Comparison of ENCODE assay signal across 35 mouse cellular contexts in genomic region chr9:78474771-78475382, GRCm38 (mm10). TPM values are rescaled to one million over a fixed set of nuclear protein-coding genes. Genes with fewer than 3 reads are reported as not detected.
DNase-seq lines count a peak whose midpoint lies in the region; ATAC-seq and TF ChIP-seq lines count a peak whose summit lies in the region.
"Had no signal": no experiment of that assay in that cellular context is flagged by ENCODE, and none has a peak within 500 bp of the region (broad histone marks: within the 10 kb centered on the region; RNA-seq: fewer than 3 reads in every experiment).

No protein-coding gene starts in this region.

- no peak for TF ChIP-seq RAD21 in MEL (IDR thresholded peaks at IDR 0.05; ENCODE audit: low read depth, low read length)

- TF ChIP-seq CTCF in liver, postnatal 0 days (IDR thresholded peaks at IDR 0.05; ENCODE audit: low read depth) = no peak
- TF ChIP-seq CTCF in MEL (IDR thresholded peaks at IDR 0.05 in 2 of 3, conservative IDR thresholded peaks at IDR 0.05 in 1 of 3; ENCODE audit: control insufficient read depth in 1 of 3, insufficient read depth in 1 of 3, low read depth in 2 of 3, low read length in 3 of 3, poor library complexity in 1 of 3, severe bottlenecking in 1 of 3) = no peak

- WGBS in liver, embryonic 15.5 days (ENCODE audit: insufficient replicate concordance) = 78% methylated on average over 5 of the region's 5 CpGs
- 78% methylated on average over 5 of the region's 5 CpGs for WGBS in liver, postnatal 0 days (ENCODE audit: insufficient replicate concordance)

- H3K4me3 ChIP-seq in liver, embryonic 15.5 days (replicated peaks) = no peak overlapping the region
- no peak overlapping the region for H3K4me3 ChIP-seq in liver, postnatal 0 days (ENCODE audit: low read depth, low read length)
- H3K4me3 ChIP-seq in MEL (ENCODE audit: control insufficient read depth in 1 of 2, insufficient read depth in 1 of 2, low read depth in 2 of 2, low read length in 2 of 2) = no peak overlapping the region
- H3K4me3 ChIP-seq: embryonic facial prominence, embryonic 12.5 days; erythroblast, embryonic 14.5 days; heart, adult 2 months; heart, embryonic 12.5 days; hindbrain, embryonic 13.5 days; lung, embryonic 15.5 days; midbrain, embryonic 12.5 days had no signal

- peaks cover 87% of the 10 kb centered on the region for H3K36me3 ChIP-seq in liver, embryonic 15.5 days (replicated peaks)
- peaks cover 67% of the 10 kb centered on the region for H3K36me3 ChIP-seq in liver, postnatal 0 days (replicated peaks; ENCODE audit: insufficient read depth, low read length)
- H3K36me3 ChIP-seq in MEL (ENCODE audit: control insufficient read depth in 1 of 2, insufficient read depth in 2 of 2, low read length in 2 of 2) = peaks cover 9 to 12% of the 10 kb centered on the region in 2 experiments

- H3K9ac ChIP-seq in liver, embryonic 15.5 days = no peak overlapping the region
- H3K9ac ChIP-seq in liver, postnatal 0 days (replicated peaks) = no peak overlapping the region
- H3K9ac ChIP-seq in MEL (ENCODE audit: control insufficient read depth, low read depth, low read length, poor library complexity, severe bottlenecking) = no peak overlapping the region
- H3K9ac ChIP-seq: embryonic facial prominence, embryonic 12.5 days; heart, embryonic 12.5 days; hindbrain, embryonic 13.5 days; liver, embryonic 14.5 days; lung, embryonic 15.5 days; midbrain, embryonic 12.5 days had no signal

- H3K9me3 ChIP-seq in liver, embryonic 15.5 days (replicated peaks) = no peaks in the 10 kb centered on the region
- no peaks in the 10 kb centered on the region for H3K9me3 ChIP-seq in liver, postnatal 0 days (ENCODE audit: low read length)
- H3K9me3 ChIP-seq in MEL (replicated peaks; ENCODE audit: insufficient read depth, low read length) = no peaks in the 10 kb centered on the region
- H3K9me3 ChIP-seq: embryonic facial prominence, embryonic 12.5 days; heart, embryonic 12.5 days; hindbrain, embryonic 13.5 days; lung, embryonic 15.5 days; midbrain, embryonic 12.5 days had no signal

- H3K27me3 ChIP-seq in liver, embryonic 15.5 days = no peaks in the 10 kb centered on the region
- no peaks in the 10 kb centered on the region for H3K27me3 ChIP-seq in liver, postnatal 0 days (ENCODE audit: insufficient read depth, low read length)
- H3K27me3 ChIP-seq in MEL (ENCODE audit: control insufficient read depth in 1 of 2, insufficient read depth in 2 of 2, low read length in 2 of 2) = no peaks in the 10 kb centered on the region
- H3K27me3 ChIP-seq: embryonic facial prominence, embryonic 12.5 days; heart, embryonic 12.5 days; hindbrain, embryonic 13.5 days; lung, embryonic 15.5 days; midbrain, embryonic 12.5 days had no signal

- H3K4me1 ChIP-seq in liver, embryonic 15.5 days (replicated peaks) = peaks cover 20% of the 10 kb centered on the region
- H3K4me1 ChIP-seq in liver, postnatal 0 days (ENCODE audit: insufficient read depth) = no peaks in the 10 kb centered on the region
- no peaks in the 10 kb centered on the region for H3K4me1 ChIP-seq in MEL (ENCODE audit: control insufficient read depth in 1 of 2, insufficient read depth in 2 of 2, low read length in 2 of 2)

- H3K27ac ChIP-seq in liver, embryonic 15.5 days (replicated peaks) = 0 out of 2 replicates have a peak overlapping the region, but pooled peaks have one; percentile 24
- H3K27ac ChIP-seq in liver, postnatal 0 days (ENCODE audit: low read depth) = no peak overlapping the region
- no peak overlapping the region for H3K27ac ChIP-seq in MEL (ENCODE audit: control insufficient read depth, low read depth, low read length)
- H3K27ac ChIP-seq: embryonic facial prominence, embryonic 12.5 days; heart, adult 2 months; hindbrain, embryonic 13.5 days; liver, embryonic 14.5 days; lung, embryonic 15.5 days; midbrain, embryonic 12.5 days; stomach, postnatal 0 days had no signal

- DNase-seq in liver, postnatal 0 days = no peak
- peak; percentile 42 for DNase-seq in 416B (ENCODE audit: low read depth)
- DNase-seq in MEL (ENCODE audit: low read depth, low spot score) = peak; percentile 62
- DNase-seq in induced T-regulatory cell, adult 2 months (ENCODE audit: low read depth) = peak; percentile 33
- DNase-seq in cerebellum, postnatal 10 days = no peak
- no peak for DNase-seq in testis, postnatal 10 days (ENCODE audit: low spot score)
- DNase-seq: adrenal gland, postnatal 36 days; cerebellum, adult 18-20 months; cerebellum, postnatal 14 days; heart, adult 2 months; heart, postnatal 4 days; kidney, adult 11 months; layer of hippocampus, postnatal 36 days; left cerebral cortex, postnatal 4 days; lung, postnatal 36 days; right cerebral cortex, adult 18-20 months; right cerebral cortex, postnatal 4 days; thymus, adult 2 months; thymus, postnatal 36 days had no signal

- TF ChIP-seq EP300 in liver, postnatal 0 days (IDR thresholded peaks at IDR 0.05; ENCODE audit: low read depth) = no peak
- no peak for TF ChIP-seq EP300 in MEL (IDR thresholded peaks at IDR 0.05; ENCODE audit: low read depth in 1 of 2, low read length in 2 of 2)

- no peak overlapping the region for H3K4me2 ChIP-seq in liver, embryonic 15.5 days
- H3K4me2 ChIP-seq in liver, postnatal 0 days (ENCODE audit: low read depth, low read length) = no peak overlapping the region
- H3K4me2 ChIP-seq: embryonic facial prominence, embryonic 12.5 days; heart, embryonic 12.5 days; hindbrain, embryonic 13.5 days; lung, embryonic 15.5 days; midbrain, embryonic 12.5 days had no signal

- no peak for ATAC-seq in liver, embryonic 15.5 days (ENCODE audit: insufficient read depth)
- ATAC-seq in liver, postnatal 0 days = no peak
- ATAC-seq: CD4-positive, CD25-positive, alpha-beta regulatory T cell, adult 4 months; forebrain, embryonic 16.5 days had no signal

- no peak; a peak in 1 of 4 replicates for TF ChIP-seq POLR2A in MEL (IDR thresholded peaks at IDR 0.05; ENCODE audit: control insufficient read depth in 1 of 2, insufficient read depth in 1 of 2, low read depth in 1 of 2, low read length in 2 of 2, poor library complexity in 1 of 2)

- H3K79me2 ChIP-seq in MEL (ENCODE audit: control insufficient read depth, insufficient read depth, low read length, poor library complexity) = peaks cover 14% of the 10 kb centered on the region

TF ChIP-seq in MEL, 35 proteins besides CTCF, POLR2A, EP300 and RAD21:
- no peak for TF ChIP-seq TCF12 (IDR thresholded peaks at IDR 0.05; ENCODE audit: low read depth, low read length)
- no peak for TF ChIP-seq ETS1 (IDR thresholded peaks at IDR 0.05; ENCODE audit: low read depth, low read length)
- no peak for TF ChIP-seq NELFE (IDR thresholded peaks at IDR 0.05; ENCODE audit: low read depth, low read length)
- TF ChIP-seq MYC (IDR thresholded peaks at IDR 0.05; ENCODE audit: low read depth, low read length) = no peak
- no peak for TF ChIP-seq GATA1 (IDR thresholded peaks at IDR 0.05; ENCODE audit: low read depth, low read length)
- TF ChIP-seq CHD2 (IDR thresholded peaks at IDR 0.05; ENCODE audit: low read length) = no peak
- no peak for TF ChIP-seq POLR2AphosphoS2 (IDR thresholded peaks at IDR 0.05; ENCODE audit: low read length)
- no peak for TF ChIP-seq SMC3 (IDR thresholded peaks at IDR 0.05; ENCODE audit: low read depth, low read length)
- TF ChIP-seq HCFC1 (IDR thresholded peaks at IDR 0.05; ENCODE audit: low read depth, low read length) = no peak
- no peak for TF ChIP-seq USF1 (IDR thresholded peaks at IDR 0.05; ENCODE audit: low read depth, low read length)
- TF ChIP-seq BHLHE40 (IDR thresholded peaks at IDR 0.05; ENCODE audit: borderline replicate concordance, low read depth, low read length) = no peak
- no peak for TF ChIP-seq E2F4 (IDR thresholded peaks at IDR 0.05; ENCODE audit: borderline replicate concordance, low read depth, low read length)
- TF ChIP-seq UBTF (IDR thresholded peaks at IDR 0.05; ENCODE audit: borderline replicate concordance, insufficient read depth, low read depth, low read length) = no peak
- TF ChIP-seq TBP (IDR thresholded peaks at IDR 0.05; ENCODE audit: low read depth, low read length) = no peak
- TF ChIP-seq POLR2AphosphoS5 (IDR thresholded peaks at IDR 0.05; ENCODE audit: borderline replicate concordance, low read depth, low read length) = no peak; the same call in 1 of the 2 replicates
- TF ChIP-seq MAZ (IDR thresholded peaks at IDR 0.05; ENCODE audit: low read depth, low read length) = no peak
- TF ChIP-seq ZC3H11A (IDR thresholded peaks at IDR 0.05; ENCODE audit: low read depth, low read length) = no peak
- TF ChIP-seq TAL1 (IDR thresholded peaks at IDR 0.05; ENCODE audit: low read length) = no peak
- no peak for TF ChIP-seq ELF1 (IDR thresholded peaks at IDR 0.05; ENCODE audit: low read depth, low read length)

RNA-seq across cellular contexts. Expression of gene Eef1a1, which starts 14.1 kb away (rescaled TPM):
- polyA plus RNA-seq in liver, embryonic 15.5 days (2015; fragmentation: Nextera tagmentation; extraction: Ambion mirVana) = 2,003 and 2,036 TPM in 2 replicates
- 1,946 and 1,972 TPM in 2 replicates for polyA plus RNA-seq in liver, postnatal 0 days (2015; fragmentation: Nextera tagmentation; extraction: Ambion mirVana)
- total RNA-seq in MEL (2012; rRNA removed) = 11,891 and 13,182 TPM in 2 replicates
- polyA plus RNA-seq in MEL (2012; ENCODE audit: insufficient read depth in 1 of 2, insufficient read length in 2 of 2, low read depth in 1 of 2, low replicate concordance in 2 of 2, missing spikeins in 1 of 2) = over 10,000 TPM; 11,701 to 60,504 TPM

RNA-seq across cellular contexts. Expression of gene Gm17324, which starts 26.3 kb away (rescaled TPM):
- 0.45 and 0.68 TPM in 2 replicates for polyA plus RNA-seq in liver, embryonic 15.5 days (2015; fragmentation: Nextera tagmentation; extraction: Ambion mirVana)
- polyA plus RNA-seq in liver, postnatal 0 days (2015; fragmentation: Nextera tagmentation; extraction: Ambion mirVana) = 0.70 and 0.75 TPM in 2 replicates
- total RNA-seq in MEL (2012; rRNA removed) = 1.0 and 1.8 TPM in 2 replicates
- under 1 TPM in 1 of 2 experiments, not detected in 1; 0.36 TPM for polyA plus RNA-seq in MEL (2012; ENCODE audit: insufficient read depth in 1 of 2, insufficient read length in 2 of 2, low read depth in 1 of 2, low replicate concordance in 2 of 2, missing spikeins in 1 of 2)
- total RNA-seq: adrenal gland, adult 18-20 months; gastrocnemius, adult 8-10 months; heart, adult 2 months; heart, postnatal 4 days; megakaryocyte, adult 5-6 weeks had no signal
- polyA plus RNA-seq: heart, adult 2 months; large intestine, adult 2 months; spleen, adult 2 months had no signal

RNA-seq across cellular contexts. Expression of gene Mto1, which starts 26.9 kb away (rescaled TPM):
- polyA plus RNA-seq in liver, embryonic 15.5 days (2015; fragmentation: Nextera tagmentation; extraction: Ambion mirVana) = 19.6 and 19.8 TPM in 2 replicates
- polyA plus RNA-seq in liver, postnatal 0 days (2015; fragmentation: Nextera tagmentation; extraction: Ambion mirVana) = 10.9 and 11.5 TPM in 2 replicates
- total RNA-seq in MEL (2012; rRNA removed) = 28.7 and 32.3 TPM in 2 replicates
- 10 to 100 TPM in 1 of 2 experiments, not detected in 1; 27.7 TPM for polyA plus RNA-seq in MEL (2012; ENCODE audit: insufficient read depth in 1 of 2, insufficient read length in 2 of 2, low read depth in 1 of 2, low replicate concordance in 2 of 2, missing spikeins in 1 of 2)

RNA-seq across cellular contexts. Expression of gene Cgas, which starts 31.8 kb away (rescaled TPM):
- polyA plus RNA-seq in liver, embryonic 15.5 days (2015; fragmentation: Nextera tagmentation; extraction: Ambion mirVana) = 0.82 and 0.98 TPM in 2 replicates
- polyA plus RNA-seq in liver, postnatal 0 days (2015; fragmentation: Nextera tagmentation; extraction: Ambion mirVana) = 0.85 and 0.92 TPM in 2 replicates
- 12.9 and 19.0 TPM in 2 replicates for total RNA-seq in MEL (2012; rRNA removed)
- 10 to 100 TPM in 1 of 2 experiments, not detected in 1; 20.9 TPM for polyA plus RNA-seq in MEL (2012; ENCODE audit: insufficient read depth in 1 of 2, insufficient read length in 2 of 2, low read depth in 1 of 2, low replicate concordance in 2 of 2, missing spikeins in 1 of 2)

Comparison
In these comparisons a context has a peak if more than half of its experiments do, and no peak if none do; other contexts are left out.
1. DNase-seq: peak in 416B (single experiment), MEL (single experiment) and induced T-regulatory cell, adult 2 months (single experiment); none in liver, postnatal 0 days (single experiment), cerebellum, postnatal 10 days (0 of 2) and testis, postnatal 10 days (single experiment).